Mouse (Mus musculus): ENCODE measurements around the gene Agbl3.

The Agbl3 gene

GRCm38 (mm10) chr6:34875966-34876834, 96.0 kb downstream of the Agbl3 start:
- DNase-seq: no peak

DNA sequence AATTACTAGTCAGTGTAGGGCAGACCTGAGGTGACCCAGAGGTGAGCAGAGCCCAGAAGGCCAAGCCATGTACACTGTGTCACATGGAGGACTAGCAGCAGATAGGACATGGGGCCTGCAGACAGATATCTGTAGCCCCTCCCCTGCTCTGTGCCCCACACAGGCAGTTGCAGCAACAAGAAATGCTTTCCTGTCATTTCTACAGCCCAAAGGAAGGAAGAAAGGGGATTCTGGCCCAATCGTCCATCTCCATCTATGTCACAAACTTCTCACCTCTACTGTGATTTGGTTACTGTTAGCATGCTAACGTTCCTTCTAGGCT, 96.6 kb downstream of the Agbl3 start:
- no peak for DNase-seq

DNA sequence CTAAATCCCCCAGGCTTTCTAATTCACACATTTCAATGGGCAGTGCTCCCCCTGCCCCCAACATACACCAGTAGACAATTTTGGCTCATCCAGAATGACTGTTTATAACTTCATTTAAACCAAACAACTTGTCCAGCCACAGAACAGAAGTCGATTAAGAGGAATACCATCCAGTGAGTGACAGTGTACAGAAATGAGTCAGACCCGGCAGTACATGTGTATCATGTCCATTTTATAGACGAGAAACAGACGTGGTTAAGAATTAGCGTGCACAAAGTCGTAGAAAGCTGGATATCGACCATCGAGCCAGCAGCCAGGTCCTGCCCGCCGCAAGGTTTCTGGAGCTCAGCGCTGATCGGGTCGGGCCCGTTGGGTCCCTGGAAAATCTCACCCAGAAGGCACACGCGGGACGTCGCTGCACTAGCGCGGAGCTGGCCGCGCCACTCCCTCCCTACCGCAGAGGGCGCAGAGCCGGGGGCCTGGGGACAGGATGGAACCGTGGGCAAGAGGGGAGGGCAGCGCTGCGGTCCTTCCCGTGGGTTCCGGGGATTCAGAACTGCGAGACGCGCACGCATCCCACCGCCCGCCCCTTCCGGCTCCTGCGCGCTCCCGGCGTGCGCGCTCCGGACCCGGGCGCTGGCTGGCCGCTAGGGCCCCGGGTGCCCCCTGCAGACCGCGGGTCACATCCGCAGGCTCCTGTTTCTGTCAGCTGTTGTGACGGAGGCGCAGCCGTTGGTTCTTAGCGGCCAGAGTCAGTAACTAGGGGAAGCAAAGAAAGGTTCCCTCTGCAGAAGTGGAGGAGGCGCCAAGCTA, 97.5 kb downstream of the Agbl3 start, which contains the start of gene Cyren:
Cyren (minus strand) TSS at position 552 of the 813 bp plus-strand sequence.
- DNase-seq: peak; percentile 89

DNA sequence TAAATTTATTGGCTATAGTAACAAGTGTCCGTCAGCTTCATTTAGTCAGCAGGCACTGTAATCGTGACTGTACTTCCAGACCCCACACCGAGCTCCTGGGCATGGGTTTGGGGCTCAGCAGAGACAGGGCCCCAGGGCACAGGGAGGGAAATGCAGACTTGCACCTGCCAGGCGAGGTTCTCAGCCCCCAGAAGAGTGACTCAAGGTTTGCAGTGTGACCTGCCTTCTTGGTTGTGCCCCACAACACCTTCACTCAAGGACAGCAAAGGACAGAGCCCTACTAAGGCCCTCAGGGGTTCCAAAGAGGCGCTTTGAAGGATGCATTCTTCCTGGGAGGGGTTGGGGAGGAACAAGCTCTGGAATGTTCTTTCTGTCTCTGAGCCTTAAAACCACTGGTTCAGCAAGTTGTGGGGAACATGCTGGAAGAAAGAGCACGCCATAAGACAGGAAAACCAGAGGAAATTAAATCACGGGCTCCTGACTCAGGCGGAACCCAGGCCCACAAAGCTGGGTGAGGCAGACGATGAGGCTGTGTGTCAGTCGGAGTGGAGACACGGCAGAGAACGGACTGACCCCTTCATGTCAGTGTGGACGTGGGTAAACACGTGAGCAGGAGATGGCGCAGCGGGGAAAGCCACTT, 99.0 kb downstream of the Agbl3 start:
- DNase-seq: no peak

DNA sequence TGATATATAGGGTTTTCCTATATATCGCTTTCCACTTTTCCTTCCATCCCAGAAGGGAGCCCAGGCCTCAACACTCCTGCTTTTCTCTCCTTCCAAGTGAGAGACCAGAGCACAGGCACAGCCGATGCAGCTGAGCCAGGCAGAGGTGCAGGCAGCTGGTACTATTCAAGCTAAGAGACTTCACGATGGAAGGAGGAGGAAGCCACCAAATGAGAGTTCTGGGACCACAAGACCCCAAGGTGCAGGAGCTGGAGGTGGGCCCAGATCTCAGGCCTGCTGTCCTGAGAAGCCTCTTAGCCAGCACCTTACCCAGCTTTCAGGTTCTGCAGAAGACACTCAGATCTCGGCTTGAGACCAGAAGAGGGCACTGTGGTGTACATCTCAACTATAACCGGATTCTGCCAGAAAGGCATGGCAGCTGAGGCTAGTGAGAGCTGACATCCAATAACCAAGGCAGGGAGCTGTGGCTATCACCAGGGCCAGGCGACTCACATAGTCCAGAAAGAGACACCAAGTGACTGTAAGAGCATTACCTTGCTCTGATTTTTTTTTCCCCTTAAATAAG, 99.8 kb downstream of the Agbl3 start:
- DNase-seq: peak; percentile 50

- DNase-seq: no peak
Observed at GRCm38 (mm10) chr6:34884724-34885123, 104.5 kb downstream of the Agbl3 start.

DNA sequence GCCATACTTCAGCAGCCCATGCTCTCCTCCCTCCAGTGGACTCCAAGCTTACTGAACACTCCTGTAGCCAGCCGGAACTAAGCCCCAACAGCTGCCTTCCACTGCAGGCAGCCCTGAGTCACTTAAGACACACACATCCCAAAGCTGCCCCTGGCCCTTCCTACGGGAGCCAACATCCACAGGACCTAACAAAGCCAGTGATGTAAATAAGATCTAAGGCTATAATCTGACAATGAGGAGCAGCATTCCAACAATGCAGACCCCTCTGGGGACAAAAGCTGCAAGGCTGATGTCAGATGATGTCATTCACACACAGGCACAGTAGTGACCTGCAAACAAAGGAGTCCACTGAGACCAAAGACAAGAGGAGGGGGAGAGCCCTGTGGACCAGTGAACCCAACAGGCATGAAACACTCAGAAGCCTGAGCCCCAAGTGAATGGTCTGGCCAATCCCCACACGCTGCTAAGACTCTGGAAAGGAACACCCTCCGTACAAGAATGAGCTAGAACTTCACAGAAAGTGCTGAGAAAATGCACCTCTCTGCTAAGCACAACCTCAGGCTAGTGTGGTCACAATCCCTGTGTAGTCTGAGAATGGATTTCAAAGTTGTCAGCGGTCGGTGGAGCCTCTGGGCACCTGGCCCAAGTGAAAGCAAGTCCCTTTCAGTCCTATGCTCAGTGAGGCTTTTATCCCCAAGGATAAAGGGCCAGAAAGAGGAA, 107.1 kb downstream of the Agbl3 start:
- no peak for DNase-seq

GRCm38 (mm10) chr6:34889185-34889584, 109.0 kb downstream of the Agbl3 start:
- DNase-seq: no peak

GRCm38 (mm10) chr6:34895569-34895968, 115.3 kb downstream of the Agbl3 start:
- no peak for DNase-seq

- no peak for DNase-seq
Observed at GRCm38 (mm10) chr6:34896168-34896780, 116.0 kb downstream of the Agbl3 start.

DNA sequence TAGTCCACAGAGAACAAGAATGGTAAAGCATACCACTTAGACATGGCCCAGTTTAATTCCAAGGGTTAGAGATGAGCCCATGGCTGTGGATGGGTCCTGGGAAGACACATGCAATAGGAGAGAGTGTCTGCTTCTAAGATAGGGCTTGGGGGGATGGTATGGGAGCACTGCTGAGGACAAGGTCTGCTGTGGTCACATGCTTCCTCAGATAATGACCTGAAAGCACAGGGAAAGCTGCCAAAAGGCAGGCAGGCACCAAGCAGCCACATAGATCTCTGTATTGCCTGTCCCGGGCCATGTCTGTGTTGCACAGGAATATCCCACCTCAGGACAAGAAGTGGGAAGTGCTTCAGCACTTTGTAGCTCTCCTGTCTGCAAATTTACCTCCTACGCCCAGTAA, 118.9 kb downstream of the Agbl3 start:
- no peak for DNase-seq

DNA sequence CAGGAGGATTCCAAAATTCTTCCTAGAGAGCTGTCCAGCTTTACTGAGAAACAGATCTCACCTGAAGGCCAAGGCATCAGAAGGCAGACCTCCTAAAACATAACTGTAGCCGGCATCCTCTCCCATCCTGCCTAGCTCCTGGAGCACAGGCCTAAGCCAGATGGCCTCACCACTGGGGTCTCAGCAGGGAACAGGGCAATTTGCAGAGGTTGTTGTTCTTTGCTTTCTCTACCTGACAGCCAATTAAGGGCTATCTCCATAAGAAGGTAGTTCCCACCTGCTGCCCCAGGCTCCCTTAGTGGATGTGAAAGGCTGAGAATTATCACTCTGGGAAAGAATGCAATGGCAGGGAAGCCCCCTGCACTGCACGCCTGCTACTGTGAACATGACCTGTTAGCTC, 120.8 kb downstream of the Agbl3 start:
- DNase-seq: no peak

- DNase-seq: no peak
Observed at GRCm38 (mm10) chr6:34901911-34902444, 121.7 kb downstream of the Agbl3 start.

DNA sequence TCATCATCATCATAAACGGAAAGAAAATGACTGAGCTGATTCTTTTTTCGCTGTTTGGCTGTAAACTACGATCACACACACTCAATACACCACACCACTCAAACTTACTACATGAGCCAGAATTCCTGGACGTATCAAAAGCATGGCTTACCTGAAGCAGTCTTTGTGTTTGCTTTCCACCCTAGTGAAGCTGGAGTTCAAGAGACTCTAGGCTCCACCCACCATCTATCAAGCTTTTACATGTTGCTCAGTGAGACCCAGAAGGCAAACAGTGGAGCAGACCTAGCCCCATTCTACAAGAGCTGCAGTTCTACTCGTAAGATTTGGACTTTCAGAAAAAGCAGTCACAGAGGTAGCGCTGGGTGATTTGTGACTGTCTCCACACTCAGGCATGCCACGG, 122.3 kb downstream of the Agbl3 start:
- DNase-seq: no peak

GRCm38 (mm10) chr6:34903441-34903840, 123.2 kb downstream of the Agbl3 start:
- no peak for DNase-seq

- no peak for DNase-seq
Observed at GRCm38 (mm10) chr6:34903851-34904250, 123.6 kb downstream of the Agbl3 start.

- DNase-seq: no peak
Observed at GRCm38 (mm10) chr6:34904361-34904760, 124.1 kb downstream of the Agbl3 start.

DNA sequence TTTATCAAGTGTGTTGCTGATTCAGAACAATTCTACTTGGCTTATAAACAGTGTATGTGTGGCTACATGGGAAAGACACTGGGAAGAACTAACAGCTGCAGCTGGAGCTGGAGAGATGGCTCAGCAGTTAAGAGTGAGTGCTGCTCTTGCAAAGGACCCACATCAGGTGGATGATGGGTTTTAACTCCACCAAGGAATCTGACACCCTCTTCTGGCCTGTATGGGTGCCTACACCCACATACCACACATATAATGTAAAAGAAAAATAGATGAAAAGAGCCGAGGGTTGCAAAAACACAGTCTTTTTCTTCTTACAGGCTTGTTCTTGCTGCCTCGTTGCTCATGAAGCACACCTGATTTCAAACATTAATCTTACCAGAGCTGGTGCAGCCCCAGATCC, 125.9 kb downstream of the Agbl3 start:
- DNase-seq: no peak

DNA sequence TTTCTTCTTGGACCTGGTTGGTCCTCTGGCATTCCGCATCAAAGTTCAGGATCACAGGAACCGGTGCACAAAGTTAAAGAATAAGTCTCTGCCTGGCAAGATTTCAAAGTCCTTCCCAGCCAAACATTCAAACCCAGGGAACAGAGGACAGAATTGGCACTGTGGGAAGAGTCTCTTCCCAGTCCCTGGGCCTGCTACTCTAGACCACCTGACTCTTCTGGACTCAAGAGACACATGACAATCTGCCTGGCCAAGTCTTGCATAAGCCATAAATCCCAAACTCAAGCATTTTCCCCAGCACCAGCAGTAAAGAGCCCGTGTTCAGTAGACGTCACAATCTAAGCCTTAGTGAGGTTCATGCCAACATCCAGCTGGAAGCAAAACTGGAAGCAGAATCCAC, 126.4 kb downstream of the Agbl3 start:
- no peak for DNase-seq

DNA sequence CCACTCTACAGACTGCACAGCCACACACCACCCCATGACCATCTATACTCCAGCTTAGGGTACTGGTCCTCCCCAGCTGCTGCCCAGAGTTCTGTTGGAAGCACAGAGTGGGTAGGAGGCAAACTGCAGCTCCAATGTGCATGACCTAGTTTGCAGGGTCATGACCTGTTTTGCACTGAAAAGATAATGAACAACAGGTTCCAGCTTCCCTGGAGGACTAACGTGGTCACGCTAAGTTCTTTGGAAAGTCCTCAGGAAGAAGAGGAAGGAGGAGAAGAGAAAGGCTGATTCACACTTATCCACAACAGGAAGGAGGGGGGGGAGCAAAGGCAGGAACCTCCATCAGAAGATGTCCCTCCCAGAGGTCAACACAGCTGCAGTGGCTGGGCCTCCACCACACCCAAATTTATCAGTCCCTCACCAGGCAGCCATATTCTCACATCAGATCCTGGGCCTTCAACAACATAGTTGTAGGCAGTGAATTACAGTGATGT, 126.9 kb downstream of the Agbl3 start:
- no peak for DNase-seq

DNA sequence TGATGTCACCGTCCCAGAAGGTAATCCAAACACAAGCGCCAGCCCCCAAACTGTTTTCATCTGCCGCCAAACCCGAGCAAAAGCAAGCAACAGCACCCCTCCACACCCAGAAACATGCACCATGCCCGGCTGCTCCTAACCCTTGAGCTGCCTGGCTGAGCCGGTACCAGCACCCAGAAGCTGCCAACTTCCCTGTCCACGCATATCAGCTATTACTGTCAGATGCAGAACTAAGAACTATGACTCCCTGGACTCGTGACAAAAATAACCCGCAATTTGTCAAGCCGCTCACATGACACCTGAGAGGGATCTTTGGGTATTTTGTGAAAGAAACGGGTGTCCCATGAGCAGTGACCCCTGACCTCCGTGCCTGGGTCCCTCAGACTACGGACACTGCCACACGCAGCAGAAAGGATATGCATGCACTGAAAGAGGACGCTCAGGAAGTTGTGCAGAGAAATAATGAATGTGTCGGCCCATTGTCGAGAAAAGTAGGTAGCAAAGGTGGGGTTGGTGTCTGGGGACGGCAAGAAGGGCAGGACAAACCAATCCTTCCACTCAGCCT, 127.5 kb downstream of the Agbl3 start:
- no peak for DNase-seq

Data from cerebellum, adult 11 months (tissue).